Mouse (Mus musculus): Measurements from ENCODE around the gene Susd1.

The Susd1 gene

GRCm38 (mm10) chr4:59282699-59283487 is 155.5 kb downstream of the Susd1 start:
- no peak for DNase-seq (ENCODE audit: extremely low spot score)

DNA sequence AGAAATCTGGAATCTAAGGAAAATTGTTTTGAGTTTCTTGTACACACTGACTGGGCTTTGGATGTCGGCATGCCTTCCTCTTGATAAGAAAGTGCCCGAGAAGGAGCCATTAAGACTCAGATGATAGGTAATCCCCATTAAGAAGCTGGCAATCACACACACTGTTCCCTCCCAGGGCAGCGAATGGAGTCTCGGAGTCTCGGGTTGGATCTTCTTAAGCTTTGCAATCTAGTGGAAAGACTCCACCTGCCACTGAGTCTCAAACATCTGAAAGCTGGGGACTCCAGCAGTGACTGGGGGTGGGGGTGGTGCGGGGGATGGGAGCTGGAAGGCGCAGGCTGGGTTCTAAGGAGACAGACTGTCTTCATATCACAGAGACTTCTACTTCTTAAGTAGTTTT is 156.3 kb downstream of the Susd1 start:
- no peak for DNase-seq (ENCODE audit: extremely low spot score)

DNA sequence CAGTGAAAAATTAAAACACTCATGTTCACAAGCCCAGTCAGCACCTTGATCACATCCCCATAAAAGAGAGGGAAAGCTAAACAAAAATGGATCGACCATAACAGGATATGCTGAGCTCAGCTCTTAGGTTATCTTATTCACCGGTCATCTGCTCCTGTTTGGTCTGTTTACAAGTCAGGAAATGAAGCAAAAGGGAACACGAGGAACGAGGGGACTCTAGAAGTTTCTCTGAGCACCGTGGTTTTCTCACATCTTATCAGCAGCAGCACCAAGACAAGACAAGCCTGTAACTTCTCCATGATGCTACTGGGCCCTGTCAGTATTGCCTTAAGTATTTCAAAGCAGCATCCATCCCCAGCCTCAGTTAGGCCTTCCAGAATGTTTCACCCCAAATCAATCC is 157.6 kb downstream of the Susd1 start:
- DNase-seq (ENCODE audit: extremely low spot score): no peak

- no peak for DNase-seq (ENCODE audit: extremely low spot score)
These were observed 159.3 kb downstream of the Susd1 start for GRCm38 (mm10) chr4:59279111-59279510.

GRCm38 (mm10) chr4:59278410-59278809 is 160.0 kb downstream of the Susd1 start:
- no peak for DNase-seq (ENCODE audit: extremely low spot score)

DNA sequence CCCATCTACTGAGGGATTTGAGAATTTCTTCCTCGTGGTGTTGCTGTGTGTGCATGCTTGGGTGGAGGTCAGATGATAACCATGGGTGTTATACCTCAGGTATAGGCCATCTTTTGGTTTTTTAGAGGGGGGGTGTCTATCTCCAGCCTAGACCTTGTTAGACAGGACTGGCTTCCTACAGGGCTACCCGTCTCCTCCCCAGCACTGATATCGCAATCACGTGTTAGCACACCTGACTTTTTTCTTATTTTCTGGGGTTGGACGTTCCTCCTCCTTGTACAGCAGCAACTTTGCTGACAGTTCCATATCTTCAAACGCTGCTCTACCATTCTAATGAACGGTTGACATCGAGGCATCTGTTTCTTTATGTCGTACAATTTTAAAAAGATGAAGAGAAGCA is 160.5 kb downstream of the Susd1 start:
- no peak for DNase-seq (ENCODE audit: extremely low spot score)

- DNase-seq (ENCODE audit: extremely low spot score): no peak
These were observed 162.5 kb downstream of the Susd1 start for GRCm38 (mm10) chr4:59275956-59276355.

- DNase-seq (ENCODE audit: extremely low spot score): no peak
These were observed 162.9 kb downstream of the Susd1 start for GRCm38 (mm10) chr4:59275494-59275893.

GRCm38 (mm10) chr4:59274136-59274535 is 164.3 kb downstream of the Susd1 start:
- no peak for DNase-seq (ENCODE audit: extremely low spot score)

DNA sequence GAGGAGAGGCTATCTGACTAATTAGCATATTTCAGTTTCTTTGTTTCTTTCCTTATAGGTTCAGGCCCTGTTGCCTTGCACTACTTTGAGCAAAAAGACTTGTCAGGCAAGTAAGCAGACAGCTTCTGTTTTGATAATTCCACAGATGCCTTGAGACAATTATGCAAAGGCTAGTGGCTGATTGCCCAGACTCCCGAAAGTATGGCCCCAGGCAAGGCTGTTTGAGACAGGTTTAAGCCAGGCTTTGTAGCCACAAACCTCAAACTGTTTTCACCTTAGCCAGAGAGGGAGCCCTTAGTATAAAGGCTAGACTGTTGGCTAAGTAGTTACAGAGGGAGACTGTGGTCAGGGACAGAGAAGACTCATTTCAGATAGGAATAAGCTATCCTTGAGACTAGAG is 165.1 kb downstream of the Susd1 start:
- DNase-seq (ENCODE audit: extremely low spot score): no peak

GRCm38 (mm10) chr4:59265631-59266030 is 172.8 kb downstream of the Susd1 start:
- no peak for DNase-seq (ENCODE audit: extremely low spot score)

GRCm38 (mm10) chr4:59265182-59265581 is 173.3 kb downstream of the Susd1 start:
- DNase-seq (ENCODE audit: extremely low spot score): no peak
